Mouse (Mus musculus): ENCODE measurements around the gene Dlgap3. TPM values are rescaled to one million over a fixed set of nuclear protein-coding genes. Genes with fewer than 3 reads are reported as not detected.

Gene Dlgap3
- total and polyA plus RNA-seq, 2 experiments from 2014 or later, result 0.15 to 0.57 TPM

GRCm38 (mm10) chr4:127193378-127194155, 24.6 kb downstream of the Dlgap3 start:
- H3K36me3 ChIP-seq (replicated peaks; ENCODE audit: control insufficient read depth, insufficient read depth, low read length), result no peaks in the 10 kb centered on the region
- H3K4me2 ChIP-seq (ENCODE audit: low read depth, low read length), result no peak overlapping the region
- ATAC-seq (ENCODE audit: insufficient read depth, low read depth), result no peak
- no peak overlapping the region for H3K27ac ChIP-seq (ENCODE audit: low read depth)
- DNase-seq (ENCODE audit: low spot score), result no peak
- whole genome bisulfite sequencing, result 42% methylated on average over 14 of the region's 14 CpGs
- H3K4me3 ChIP-seq (ENCODE audit: low read depth, low read length), result no peak overlapping the region
- no peaks in the 10 kb centered on the region; the same call in 1 of the 2 replicates for H3K27me3 ChIP-seq (ENCODE audit: control insufficient read depth, insufficient read depth, low read length)
- no peak overlapping the region for H3K9ac ChIP-seq (replicated peaks; ENCODE audit: low read depth, low read length)
- TF ChIP-seq EP300 (IDR thresholded peaks at IDR 0.05; ENCODE audit: low read depth), result no peak
- no peak for TF ChIP-seq CTCF (IDR thresholded peaks at IDR 0.05; ENCODE audit: low read depth)
- H3K9me3 ChIP-seq (replicated peaks; ENCODE audit: control insufficient read depth, low read length), result no peaks in the 10 kb centered on the region
- H3K4me1 ChIP-seq (ENCODE audit: control insufficient read depth, insufficient read depth), result peaks cover 7% of the 10 kb centered on the region; the same call in 1 of the 2 replicates

GRCm38 (mm10) chr4:127194477-127195269, 25.7 kb downstream of the Dlgap3 start:
- TF ChIP-seq CTCF (IDR thresholded peaks at IDR 0.05; ENCODE audit: low read depth), result no peak
- TF ChIP-seq EP300 (IDR thresholded peaks at IDR 0.05; ENCODE audit: low read depth), result no peak
- Histone ChIP-seq H3K27me3 (ENCODE audit: control insufficient read depth, insufficient read depth, low read length) (no peaks in the 10 kb centered on the region; the same call in 1 of the 2 replicates), H3K4me2 (ENCODE audit: low read depth, low read length) (no peak overlapping the region), H3K4me3 (ENCODE audit: low read depth, low read length) (no peak overlapping the region), H3K9me3 (replicated peaks; ENCODE audit: control insufficient read depth, low read length) (no peaks in the 10 kb centered on the region), H3K27ac (ENCODE audit: low read depth) (no peak overlapping the region), H3K36me3 (replicated peaks; ENCODE audit: control insufficient read depth, insufficient read depth, low read length) (no peaks in the 10 kb centered on the region), H3K4me1 (ENCODE audit: control insufficient read depth, insufficient read depth) (peaks cover 7% of the 10 kb centered on the region; the same call in 1 of the 2 replicates), H3K9ac (replicated peaks; ENCODE audit: low read depth, low read length) (no peak overlapping the region)
- WGBS, result 87% methylated on average over 25 of the region's 25 CpGs
- DNase-seq (ENCODE audit: low spot score), result no peak
- ATAC-seq (ENCODE audit: insufficient read depth, low read depth), result no peak

DNA sequence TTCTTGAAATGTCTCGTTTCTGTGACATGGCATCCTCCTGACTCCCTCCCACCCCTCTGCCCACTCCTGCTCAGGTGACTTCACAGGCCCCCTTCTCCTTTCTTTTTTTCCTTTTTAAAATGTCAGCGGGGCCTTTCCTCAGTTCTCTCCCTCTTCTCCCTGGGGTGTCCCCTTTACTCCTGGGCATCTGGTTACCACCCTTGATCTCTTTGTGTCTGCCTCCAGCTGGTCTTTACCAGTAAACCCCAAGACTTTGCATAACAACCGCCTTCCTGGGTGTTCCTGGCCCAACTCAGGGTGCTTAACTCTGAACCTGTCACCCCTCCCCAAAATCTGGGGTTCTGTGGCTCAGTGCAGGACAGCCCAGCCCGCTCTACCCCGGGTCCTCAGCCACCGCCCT, 29.6 kb downstream of the Dlgap3 start:
- no peak overlapping the region for H3K4me3 ChIP-seq (ENCODE audit: low read depth, low read length)
- no peak overlapping the region for H3K9ac ChIP-seq (replicated peaks; ENCODE audit: low read depth, low read length)
- no peak overlapping the region for H3K27ac ChIP-seq (ENCODE audit: low read depth)
- H3K27me3 ChIP-seq (ENCODE audit: control insufficient read depth, insufficient read depth, low read length), result no peaks in the 10 kb centered on the region; the same call in 1 of the 2 replicates
- no peaks in the 10 kb centered on the region for H3K36me3 ChIP-seq (replicated peaks; ENCODE audit: control insufficient read depth, insufficient read depth, low read length)
- TF ChIP-seq EP300 (IDR thresholded peaks at IDR 0.05; ENCODE audit: low read depth), result no peak
- no peak for TF ChIP-seq CTCF (IDR thresholded peaks at IDR 0.05; ENCODE audit: low read depth)
- DNase-seq (ENCODE audit: low spot score) (no peak), ATAC-seq (ENCODE audit: insufficient read depth, low read depth) (no peak)
- H3K4me1 ChIP-seq (ENCODE audit: control insufficient read depth, insufficient read depth), result peaks cover 15% of the 10 kb centered on the region
- H3K4me2 ChIP-seq (ENCODE audit: low read depth, low read length), result no peak overlapping the region
- H3K9me3 ChIP-seq (replicated peaks; ENCODE audit: control insufficient read depth, low read length), result no peaks in the 10 kb centered on the region
- WGBS, result 44% methylated on average over 6 of the region's 6 CpGs

DNA sequence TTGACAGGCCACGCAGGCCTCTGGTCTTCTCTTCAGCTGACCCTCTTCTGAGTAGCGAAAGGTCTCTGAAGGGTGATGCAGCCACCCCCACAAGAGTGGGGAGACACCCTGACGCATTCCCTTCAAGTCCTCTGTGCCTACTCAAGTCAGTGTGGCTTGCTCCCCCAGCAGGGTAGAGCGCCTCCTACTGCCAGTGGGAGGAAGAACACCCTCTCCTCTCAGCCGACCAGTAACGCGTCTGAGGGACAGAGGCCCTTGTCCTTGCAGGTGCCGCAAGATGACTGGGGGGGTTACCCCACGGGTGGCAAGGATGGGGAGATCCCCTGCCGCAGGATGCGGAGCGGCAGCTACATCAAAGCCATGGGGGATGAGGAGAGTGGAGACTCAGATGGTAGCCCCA, 30.4 kb downstream of the Dlgap3 start:
- peaks cover 12% of the 10 kb centered on the region for H3K4me1 ChIP-seq (ENCODE audit: control insufficient read depth, insufficient read depth)
- H3K9me3 ChIP-seq (replicated peaks; ENCODE audit: control insufficient read depth, low read length), result no peaks in the 10 kb centered on the region
- H3K27me3 ChIP-seq (ENCODE audit: control insufficient read depth, insufficient read depth, low read length), result no peaks in the 10 kb centered on the region; the same call in 1 of the 2 replicates
- DNase-seq (ENCODE audit: low spot score) (no peak), ATAC-seq (ENCODE audit: insufficient read depth, low read depth) (no peak)
- TF ChIP-seq EP300 (IDR thresholded peaks at IDR 0.05; ENCODE audit: low read depth) (no peak), CTCF (IDR thresholded peaks at IDR 0.05; ENCODE audit: low read depth) (no peak)
- H3K4me3 ChIP-seq (ENCODE audit: low read depth, low read length), result no peak overlapping the region
- H3K36me3 ChIP-seq (replicated peaks; ENCODE audit: control insufficient read depth, insufficient read depth, low read length), result no peaks in the 10 kb centered on the region
- 65% methylated on average over 12 of the region's 12 CpGs for WGBS
- no peak overlapping the region for H3K27ac ChIP-seq (ENCODE audit: low read depth)
- no peak overlapping the region for H3K9ac ChIP-seq (replicated peaks; ENCODE audit: low read depth, low read length)
- no peak overlapping the region for H3K4me2 ChIP-seq (ENCODE audit: low read depth, low read length)

DNA sequence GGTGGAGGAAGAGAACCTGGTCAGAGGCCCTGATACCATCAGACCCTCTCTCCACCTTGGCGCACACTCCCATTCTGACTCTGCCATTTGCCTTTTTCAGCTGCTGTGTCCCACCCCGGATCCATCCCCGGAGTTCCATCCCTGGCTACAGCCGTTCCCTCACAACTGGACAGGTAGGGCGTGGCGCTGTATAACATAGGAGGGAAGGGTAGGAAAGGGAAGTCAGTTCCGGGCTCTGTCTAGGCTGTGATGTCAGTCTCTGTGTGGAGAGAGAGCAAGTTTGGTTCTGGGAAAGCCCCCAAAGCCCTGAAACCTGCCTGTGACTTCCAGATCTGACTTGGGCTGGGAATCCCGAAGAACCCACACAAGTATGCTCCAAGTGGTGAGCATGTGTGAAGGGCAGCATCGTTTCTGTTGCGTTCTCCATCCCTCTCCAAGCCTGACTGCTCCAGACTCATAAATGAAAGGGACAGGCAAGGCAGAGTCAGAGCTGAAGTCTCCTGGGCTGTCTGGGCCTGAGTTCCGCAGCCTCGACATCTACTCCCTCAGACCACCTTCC, 31.2 kb downstream of the Dlgap3 start:
- Histone ChIP-seq H3K27ac (ENCODE audit: low read depth) (no peak overlapping the region), H3K9ac (replicated peaks; ENCODE audit: low read depth, low read length) (no peak overlapping the region), H3K4me1 (ENCODE audit: control insufficient read depth, insufficient read depth) (peaks cover 12% of the 10 kb centered on the region), H3K4me2 (ENCODE audit: low read depth, low read length) (no peak overlapping the region), H3K27me3 (ENCODE audit: control insufficient read depth, insufficient read depth, low read length) (no peaks in the 10 kb centered on the region; the same call in 1 of the 2 replicates), H3K36me3 (replicated peaks; ENCODE audit: control insufficient read depth, insufficient read depth, low read length) (no peaks in the 10 kb centered on the region), H3K4me3 (ENCODE audit: low read depth, low read length) (no peak overlapping the region), H3K9me3 (replicated peaks; ENCODE audit: control insufficient read depth, low read length) (no peaks in the 10 kb centered on the region)
- DNase-seq (ENCODE audit: low spot score) (no peak), ATAC-seq (ENCODE audit: insufficient read depth, low read depth) (no peak)
- 80% methylated on average over 12 of the region's 12 CpGs for WGBS
- TF ChIP-seq CTCF (IDR thresholded peaks at IDR 0.05; ENCODE audit: low read depth) (no peak), EP300 (IDR thresholded peaks at IDR 0.05; ENCODE audit: low read depth) (no peak)

All from heart, postnatal 0 days (tissue).